Mouse (Mus musculus) left cerebral cortex, postnatal 25 days (tissue): ENCODE measurements around the gene Sh3bgrl2. TPM values are rescaled to one million over a fixed set of nuclear protein-coding genes. Genes with fewer than 3 reads are reported as not detected.
A peak's percentile ranks its signal among the peaks of the same experiment; 100 is the strongest.

ENCODE experiments used
- DNase-seq, 2 experiments: peaks; one replicate each; pipeline ENCODE4 v3.0.0; 2022; ENCODE audit warnings: low spot score in 2 of 2, mixed read lengths in 1 of 2
- intact Hi-C: fragments of 180-260 bp; cut with DNase I; formaldehyde crosslinking; loops from one replicate; pipeline ENCODE4 v1.15.1; 2025
- total RNA-seq, 2 experiments: library from RNA; stranded (reverse); gene quantifications; 2 replicates each; pipeline ENCODE4 v1.2.3; 2021

The Sh3bgrl2 gene
- total RNA-seq, 2 experiments from 2014 or later: 28.2 to 34.0 TPM

GRCm38 (mm10) chr9:83586316-83587050, 38.4 kb downstream of the Sh3bgrl2 start:
- DNase-seq: peak in 1 of 2 experiments; percentile 68
- intact Hi-C loops: no loop called here

GRCm38 (mm10) chr9:83587116-83587515, 39.0 kb downstream of the Sh3bgrl2 start:
- intact Hi-C loops: no loop called here
- no peak for DNase-seq

- DNase-seq: no peak
- intact Hi-C loops: no loop called here
Observed at GRCm38 (mm10) chr9:83589063-83589462, 40.9 kb downstream of the Sh3bgrl2 start.

GRCm38 (mm10) chr9:83589680-83590467, 41.7 kb downstream of the Sh3bgrl2 start:
- DNase-seq: no peak
- intact Hi-C loops: no loop called here

- intact Hi-C loops: no loop called here
- no peak for DNase-seq
Observed at GRCm38 (mm10) chr9:83591848-83592456, 43.8 kb downstream of the Sh3bgrl2 start.

GRCm38 (mm10) chr9:83593811-83594210, 45.7 kb downstream of the Sh3bgrl2 start:
- intact Hi-C loops: no loop called here
- no peak for DNase-seq

- DNase-seq: peak; percentile 77 to 93
- intact Hi-C loops: loop anchor here (2.0 to 5.0 kb wide), 5 partner anchors 43 to 619 kb away; partner anchors contain the start of gene Phip
Observed at GRCm38 (mm10) chr9:83596132-83596531, 48.0 kb downstream of the Sh3bgrl2 start.

GRCm38 (mm10) chr9:83596646-83597481, 48.7 kb downstream of the Sh3bgrl2 start:
- intact Hi-C loops: loop anchor here (2.0 to 5.0 kb wide), 5 partner anchors 44 to 620 kb away; partner anchors contain the start of gene Phip
- no peak for DNase-seq

GRCm38 (mm10) chr9:83598047-83598446, 49.9 kb downstream of the Sh3bgrl2 start:
- intact Hi-C loops: loop anchor here (5.0 kb wide), 3 partner anchors 271 to 621 kb away; partner anchors contain the start of gene Phip
- DNase-seq: peak in 1 of 2 experiments; percentile 90

GRCm38 (mm10) chr9:83599505-83599904, 51.4 kb downstream of the Sh3bgrl2 start:
- peak in 1 of 2 experiments; percentile 25 for DNase-seq
- intact Hi-C loops: loop anchor here (5.0 kb wide), 3 partner anchors 272 to 622 kb away; partner anchors contain the start of gene Phip

GRCm38 (mm10) chr9:83600286-83601048, 52.3 kb downstream of the Sh3bgrl2 start:
- peak in 1 of 2 experiments; percentile 85 for DNase-seq
- intact Hi-C loops: loop anchor here (10.0 kb wide), 1 partner anchor 766 kb away; no protein-coding TSS in a partner anchor

GRCm38 (mm10) chr9:83602176-83602770, 54.1 kb downstream of the Sh3bgrl2 start:
- intact Hi-C loops: loop anchor here (10.0 kb wide), 1 partner anchor 767 kb away; no protein-coding TSS in a partner anchor

GRCm38 (mm10) chr9:83603159-83603558, 55.0 kb downstream of the Sh3bgrl2 start:
- no peak for DNase-seq
- intact Hi-C loops: loop anchor here (10.0 kb wide), 1 partner anchor 768 kb away; no protein-coding TSS in a partner anchor

More at GRCm38 (mm10) chr9:83602176-83602770, 54.1 kb downstream of the Sh3bgrl2 start:
- no peak for DNase-seq

- intact Hi-C loops: loop anchor here (10.0 kb wide), 1 partner anchor 771 kb away; no protein-coding TSS in a partner anchor
- no peak for DNase-seq
Observed at GRCm38 (mm10) chr9:83605886-83606640, 57.9 kb downstream of the Sh3bgrl2 start.

- intact Hi-C loops: loop anchor here (10.0 kb wide), 1 partner anchor 773 kb away; no protein-coding TSS in a partner anchor
- DNase-seq: peak; percentile 27 to 57
Observed at GRCm38 (mm10) chr9:83608135-83608534, 60.0 kb downstream of the Sh3bgrl2 start.

GRCm38 (mm10) chr9:83609422-83610297, 61.5 kb downstream of the Sh3bgrl2 start:
- intact Hi-C loops: loop anchor here (5.0 to 10.0 kb wide), 2 partner anchors 227 to 775 kb away; no protein-coding TSS in a partner anchor

More at GRCm38 (mm10) chr9:83609422-83610297, 61.5 kb downstream of the Sh3bgrl2 start:
- DNase-seq: peak; percentile 88 to 91
